Mouse (Mus musculus): ENCODE results near the gene Thoc3. TPM values are rescaled to one million over a fixed set of nuclear protein-coding genes. Genes with fewer than 3 reads are reported as not detected.

Gene Thoc3
- polyA plus RNA-seq, 1 experiment, result 41.5 TPM

DNA sequence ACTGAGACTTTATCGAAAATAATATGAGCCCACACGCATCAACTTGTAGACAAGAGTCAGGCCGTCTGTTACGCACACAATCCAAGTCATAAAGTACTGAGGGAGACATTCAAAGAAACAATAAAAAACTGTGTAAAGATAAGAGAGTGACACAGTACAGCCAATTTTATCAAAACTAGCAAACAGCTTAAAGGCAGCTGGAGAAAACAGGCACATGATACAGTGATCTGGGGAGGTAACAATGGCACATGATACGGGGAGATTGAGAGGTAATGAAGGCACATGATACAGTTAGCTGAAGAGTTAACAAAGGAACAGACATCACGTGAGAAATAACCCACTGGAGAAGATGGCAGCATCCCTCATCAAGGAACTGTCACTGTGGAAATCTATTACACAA is 31.6 kb downstream of the Thoc3 start:
- Histone ChIP-seq H3K27me3 (ENCODE audit: control insufficient read depth, insufficient read depth, low read length, poor library complexity, severe bottlenecking) (no peaks in the 10 kb centered on the region), H3K9ac (ENCODE audit: low read depth, poor library complexity, severe bottlenecking) (no peak overlapping the region), H3K4me3 (ENCODE audit: low read depth, low read length) (no peak overlapping the region), H3K9me3 (replicated peaks; ENCODE audit: control insufficient read depth, insufficient read depth, low read length, poor library complexity, severe bottlenecking) (no peaks in the 10 kb centered on the region), H3K27ac (ENCODE audit: insufficient read depth, low read length) (no peak overlapping the region), H3K36me3 (ENCODE audit: control insufficient read depth, insufficient read depth, low read length, poor library complexity, severe bottlenecking) (no peaks in the 10 kb centered on the region), H3K4me1 (ENCODE audit: control insufficient read depth, insufficient read depth, low read length) (no peaks in the 10 kb centered on the region)
- TF ChIP-seq CTCF (IDR thresholded peaks at IDR 0.05; ENCODE audit: low read depth, low read length) (no peak), POLR2A (IDR thresholded peaks at IDR 0.05; ENCODE audit: insufficient read depth, low read length) (no peak), EP300 (IDR thresholded peaks at IDR 0.05; ENCODE audit: insufficient read depth, low read depth, low read length) (no peak)

DNA sequence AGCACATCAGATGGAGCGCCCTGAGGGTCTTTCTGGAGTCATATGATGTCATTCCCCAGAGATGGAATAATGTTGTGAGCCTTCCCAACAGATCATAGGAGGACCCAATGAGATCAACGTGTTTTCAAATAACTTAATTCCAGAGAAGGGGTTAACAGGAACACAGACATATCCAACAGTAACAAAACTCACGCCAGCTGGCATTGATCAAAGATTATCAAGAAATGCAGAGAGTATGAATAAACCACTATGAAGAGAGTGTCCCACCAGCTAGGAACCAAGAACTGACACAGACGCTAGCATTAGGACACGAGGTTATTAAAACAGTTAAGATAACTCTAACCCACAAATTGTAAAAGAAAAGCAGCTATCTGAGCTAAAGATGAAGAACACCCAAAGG is 32.0 kb downstream of the Thoc3 start:
- no peaks in the 10 kb centered on the region for H3K4me1 ChIP-seq (ENCODE audit: control insufficient read depth, insufficient read depth, low read length)
- TF ChIP-seq CTCF (IDR thresholded peaks at IDR 0.05; ENCODE audit: low read depth, low read length) (no peak), EP300 (IDR thresholded peaks at IDR 0.05; ENCODE audit: insufficient read depth, low read depth, low read length) (no peak), POLR2A (IDR thresholded peaks at IDR 0.05; ENCODE audit: insufficient read depth, low read length) (no peak)
- no peaks in the 10 kb centered on the region for H3K36me3 ChIP-seq (ENCODE audit: control insufficient read depth, insufficient read depth, low read length, poor library complexity, severe bottlenecking)
- no peak overlapping the region for H3K27ac ChIP-seq (ENCODE audit: insufficient read depth, low read length)
- H3K9me3 ChIP-seq (replicated peaks; ENCODE audit: control insufficient read depth, insufficient read depth, low read length, poor library complexity, severe bottlenecking), result no peaks in the 10 kb centered on the region
- no peaks in the 10 kb centered on the region for H3K27me3 ChIP-seq (ENCODE audit: control insufficient read depth, insufficient read depth, low read length, poor library complexity, severe bottlenecking)
- no peak overlapping the region for H3K4me3 ChIP-seq (ENCODE audit: low read depth, low read length)
- no peak overlapping the region for H3K9ac ChIP-seq (ENCODE audit: low read depth, poor library complexity, severe bottlenecking)

DNA sequence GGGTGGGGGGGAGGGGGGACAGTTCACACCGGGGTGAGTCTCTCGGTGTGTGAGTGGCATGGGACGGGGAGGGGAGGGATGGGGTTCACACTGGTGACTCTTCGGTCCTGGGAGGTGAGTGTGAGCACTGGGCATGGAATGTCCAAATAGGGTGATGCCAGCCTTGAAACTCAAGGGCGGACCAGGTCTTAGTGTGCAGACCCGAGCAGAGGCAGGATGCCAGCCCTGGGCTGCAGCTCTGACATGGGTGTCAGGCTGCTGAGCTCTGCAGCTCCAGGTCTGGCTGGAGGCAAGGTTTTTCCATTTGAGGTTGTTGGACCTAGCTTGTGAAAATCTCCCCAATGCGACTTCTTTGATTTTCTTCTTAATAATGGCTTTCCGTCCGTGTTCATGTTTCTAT is 37.5 kb downstream of the Thoc3 start:
- Histone ChIP-seq H3K27me3 (ENCODE audit: control insufficient read depth, insufficient read depth, low read length, poor library complexity, severe bottlenecking) (no peaks in the 10 kb centered on the region), H3K4me3 (ENCODE audit: low read depth, low read length) (no peak overlapping the region), H3K9me3 (replicated peaks; ENCODE audit: control insufficient read depth, insufficient read depth, low read length, poor library complexity, severe bottlenecking) (no peaks in the 10 kb centered on the region), H3K27ac (ENCODE audit: insufficient read depth, low read length) (no peak overlapping the region), H3K9ac (ENCODE audit: low read depth, poor library complexity, severe bottlenecking) (no peak overlapping the region), H3K36me3 (ENCODE audit: control insufficient read depth, insufficient read depth, low read length, poor library complexity, severe bottlenecking) (no peaks in the 10 kb centered on the region), H3K4me1 (ENCODE audit: control insufficient read depth, insufficient read depth, low read length) (no peaks in the 10 kb centered on the region)
- TF ChIP-seq EP300 (IDR thresholded peaks at IDR 0.05; ENCODE audit: insufficient read depth, low read depth, low read length) (no peak), CTCF (IDR thresholded peaks at IDR 0.05; ENCODE audit: low read depth, low read length) (no peak), POLR2A (IDR thresholded peaks at IDR 0.05; ENCODE audit: insufficient read depth, low read length) (no peak)

DNA sequence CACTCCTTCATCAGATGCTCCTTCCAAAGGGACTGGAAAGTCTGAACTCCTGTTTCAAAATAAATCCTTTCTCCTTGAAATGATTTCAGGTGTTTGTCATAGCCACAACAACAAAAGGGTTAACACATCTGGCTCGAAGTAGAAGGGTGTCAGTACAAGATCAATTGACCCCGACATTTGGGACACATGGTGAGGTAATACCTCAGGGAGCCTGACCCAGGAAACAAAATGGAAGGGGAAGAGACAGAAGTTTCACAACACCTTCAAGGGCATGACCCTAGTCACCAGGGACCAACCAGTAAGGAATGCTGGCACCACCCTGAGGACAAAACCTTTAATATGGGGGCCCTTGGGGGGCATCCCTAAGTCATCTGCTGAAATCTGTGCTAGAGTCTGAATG is 38.6 kb downstream of the Thoc3 start:
- Histone ChIP-seq H3K27me3 (ENCODE audit: control insufficient read depth, insufficient read depth, low read length, poor library complexity, severe bottlenecking) (no peaks in the 10 kb centered on the region), H3K36me3 (ENCODE audit: control insufficient read depth, insufficient read depth, low read length, poor library complexity, severe bottlenecking) (no peaks in the 10 kb centered on the region), H3K4me1 (ENCODE audit: control insufficient read depth, insufficient read depth, low read length) (no peaks in the 10 kb centered on the region), H3K27ac (ENCODE audit: insufficient read depth, low read length) (no peak overlapping the region), H3K9me3 (replicated peaks; ENCODE audit: control insufficient read depth, insufficient read depth, low read length, poor library complexity, severe bottlenecking) (no peaks in the 10 kb centered on the region), H3K4me3 (ENCODE audit: low read depth, low read length) (no peak overlapping the region), H3K9ac (ENCODE audit: low read depth, poor library complexity, severe bottlenecking) (no peak overlapping the region)
- TF ChIP-seq POLR2A (IDR thresholded peaks at IDR 0.05; ENCODE audit: insufficient read depth, low read length) (no peak), CTCF (IDR thresholded peaks at IDR 0.05; ENCODE audit: low read depth, low read length) (no peak)

DNA sequence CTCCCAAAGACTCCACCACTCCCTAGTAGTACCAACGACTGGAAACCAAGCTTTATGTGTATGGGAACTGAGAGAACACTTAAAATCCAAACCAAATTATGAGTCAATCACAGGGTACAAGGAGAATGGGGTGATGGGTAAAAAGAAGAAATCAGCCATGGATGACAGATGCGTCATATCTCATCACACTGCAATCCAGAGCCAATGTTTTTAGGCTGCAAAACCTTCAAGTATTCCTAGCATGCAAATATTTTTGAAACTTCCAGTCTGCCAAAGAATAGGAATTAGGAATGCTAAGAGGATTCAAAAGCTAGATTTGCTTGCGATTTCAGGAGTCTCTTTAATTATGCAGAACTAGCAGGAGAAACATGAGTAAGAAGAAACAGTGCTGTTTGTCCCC is 39.9 kb downstream of the Thoc3 start:
- Histone ChIP-seq H3K4me3 (ENCODE audit: low read depth, low read length) (no peak overlapping the region), H3K27me3 (ENCODE audit: control insufficient read depth, insufficient read depth, low read length, poor library complexity, severe bottlenecking) (no peaks in the 10 kb centered on the region), H3K36me3 (ENCODE audit: control insufficient read depth, insufficient read depth, low read length, poor library complexity, severe bottlenecking) (no peaks in the 10 kb centered on the region), H3K4me1 (ENCODE audit: control insufficient read depth, insufficient read depth, low read length) (no peaks in the 10 kb centered on the region), H3K27ac (ENCODE audit: insufficient read depth, low read length) (no peak overlapping the region), H3K9me3 (replicated peaks; ENCODE audit: control insufficient read depth, insufficient read depth, low read length, poor library complexity, severe bottlenecking) (peaks cover 9% of the 10 kb centered on the region), H3K9ac (ENCODE audit: low read depth, poor library complexity, severe bottlenecking) (no peak overlapping the region)
- TF ChIP-seq CTCF (IDR thresholded peaks at IDR 0.05; ENCODE audit: low read depth, low read length) (no peak), EP300 (IDR thresholded peaks at IDR 0.05; ENCODE audit: insufficient read depth, low read depth, low read length) (no peak), POLR2A (IDR thresholded peaks at IDR 0.05; ENCODE audit: insufficient read depth, low read length) (no peak)

DNA sequence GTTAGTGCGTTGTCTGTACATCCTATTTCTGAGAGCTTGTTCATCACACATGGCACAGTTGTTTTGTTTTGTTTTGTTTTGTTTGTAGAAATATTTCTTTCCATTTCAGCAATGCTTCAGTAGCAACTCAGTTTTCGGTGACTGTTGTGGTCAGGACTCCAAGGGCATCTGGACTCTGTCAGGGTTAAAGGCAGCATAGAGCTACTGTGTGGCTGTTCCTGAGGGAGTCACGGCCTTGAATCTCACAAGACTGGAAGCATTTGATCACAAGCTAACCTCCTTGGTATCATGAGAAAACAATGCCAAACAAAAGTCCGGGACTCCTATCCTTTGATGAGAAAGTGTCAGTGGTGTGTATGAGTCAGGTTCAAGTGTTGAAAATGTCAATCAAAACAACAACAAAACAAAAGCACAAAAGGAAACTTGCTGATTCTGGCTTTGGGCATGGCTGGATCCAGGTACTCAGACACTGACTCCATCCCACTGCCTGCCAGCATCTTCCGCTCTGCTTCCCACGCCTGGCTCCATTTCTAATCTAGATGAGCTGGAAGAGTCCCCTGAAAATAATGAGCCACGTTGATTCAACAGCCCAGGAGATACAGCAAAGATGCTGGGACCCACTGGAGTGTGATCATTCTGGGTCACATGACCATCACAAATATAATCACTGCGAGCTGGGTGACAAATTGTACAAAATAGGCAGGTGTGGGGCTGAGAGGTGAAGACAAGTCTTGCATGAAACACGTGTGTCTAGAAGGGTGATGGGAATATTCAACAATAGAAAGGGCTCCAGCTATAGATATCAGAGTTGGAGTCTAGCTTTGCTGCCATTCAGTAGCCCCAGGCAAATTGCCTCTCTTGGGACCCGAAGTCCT is 41.6 kb downstream of the Thoc3 start:
- Histone ChIP-seq H3K9me3 (replicated peaks; ENCODE audit: control insufficient read depth, insufficient read depth, low read length, poor library complexity, severe bottlenecking) (peaks cover 15% of the 10 kb centered on the region), H3K36me3 (ENCODE audit: control insufficient read depth, insufficient read depth, low read length, poor library complexity, severe bottlenecking) (no peaks in the 10 kb centered on the region), H3K9ac (ENCODE audit: low read depth, poor library complexity, severe bottlenecking) (no peak overlapping the region), H3K4me1 (ENCODE audit: control insufficient read depth, insufficient read depth, low read length) (no peaks in the 10 kb centered on the region), H3K27me3 (ENCODE audit: control insufficient read depth, insufficient read depth, low read length, poor library complexity, severe bottlenecking) (no peaks in the 10 kb centered on the region), H3K4me3 (ENCODE audit: low read depth, low read length) (no peak overlapping the region), H3K27ac (ENCODE audit: insufficient read depth, low read length) (no peak overlapping the region)
- TF ChIP-seq EP300 (IDR thresholded peaks at IDR 0.05; ENCODE audit: insufficient read depth, low read depth, low read length), result no peak
- TF ChIP-seq CTCF (IDR thresholded peaks at IDR 0.05; ENCODE audit: low read depth, low read length), result no peak
- no peak for TF ChIP-seq POLR2A (IDR thresholded peaks at IDR 0.05; ENCODE audit: insufficient read depth, low read length)
